Mouse (Mus musculus) neutrophil, adult 65 days (primary cell): ENCODE results near the gene Pip. TPM values are rescaled to one million over a fixed set of nuclear protein-coding genes. Genes with fewer than 3 reads are reported as not detected.

Source experiments
- total RNA-seq: library from RNA; stranded (reverse); gene quantifications from 2 replicates; pipeline ENCODE4 v1.2.4, GENCODE M21; 2023

Pip gene
- total RNA-seq = not detected in 2 replicates

DNA sequence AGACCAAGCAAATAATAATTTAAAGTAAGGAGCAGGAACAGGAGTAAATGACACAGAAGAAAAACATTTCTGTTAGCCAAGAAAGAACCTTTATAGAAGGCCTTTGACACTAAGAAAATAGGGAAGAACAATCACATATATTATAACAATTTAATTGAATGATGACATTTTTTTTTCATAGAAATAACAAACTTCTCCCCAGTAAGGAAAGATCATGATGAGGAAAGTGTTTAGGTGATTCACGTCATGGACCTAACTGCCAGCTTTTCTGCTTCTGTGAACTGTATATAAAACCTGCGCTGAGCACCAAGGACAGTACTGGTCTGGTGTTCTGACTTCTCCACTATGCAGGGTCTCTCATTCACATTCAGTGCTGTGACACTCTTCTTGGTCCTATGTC is at the start of gene Pip:
Gene Pip, plus strand, starts transcription at position 301 of the 400 bp plus-strand sequence.

DNA sequence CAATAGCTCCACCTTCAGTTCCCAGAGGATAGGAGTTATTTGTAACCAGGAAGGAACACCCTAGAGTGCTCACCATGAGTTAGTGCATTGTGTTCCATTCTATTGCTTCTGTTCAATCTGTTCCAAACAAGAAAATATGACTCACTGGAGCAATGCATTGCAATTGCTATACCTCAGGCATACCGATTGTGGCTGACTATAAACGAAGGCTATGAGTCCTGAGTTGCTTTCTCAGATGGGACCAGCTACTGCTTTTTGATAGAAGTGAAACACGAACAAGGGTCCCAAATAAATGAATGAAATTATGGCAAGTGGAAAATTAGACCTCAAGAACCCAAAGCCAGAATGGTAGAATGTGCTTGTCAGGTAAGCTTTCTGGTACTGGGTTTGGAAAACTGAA is 5.4 kb downstream of the Pip start, which contains the start of gene Sval2:
Gene Sval2, plus strand, starts transcription at position 301 of the 400 bp plus-strand sequence.

Other genes with a start within 250 kb of the Pip start
- 1.7 TPM in 1 of 2 replicates, not detected in the other for gene Ephb6, start 242.1 kb upstream of the Pip start, total RNA-seq
- not detected in 2 replicates for gene Trpv6, start 211.1 kb upstream of the Pip start, total RNA-seq
- not detected in 2 replicates for gene Trpv5, start 166.8 kb upstream of the Pip start, total RNA-seq
- not detected in 2 replicates for gene Llcfc1, start 163.1 kb upstream of the Pip start, total RNA-seq
- 4.7 and 7.8 TPM in 2 replicates for gene Kel, start 143.2 kb upstream of the Pip start, total RNA-seq
- not detected in 2 replicates for gene Olfr459, start 72.4 kb upstream of the Pip start, total RNA-seq
- not detected in 2 replicates for gene Sval2, start 5.5 kb downstream of the Pip start, total RNA-seq
- gene Sval1, start 104.1 kb downstream of the Pip start, total RNA-seq = not detected in 2 replicates
- gene Sval3, start 120.6 kb downstream of the Pip start, total RNA-seq = not detected in 2 replicates
- gene Sva, start 190.9 kb downstream of the Pip start, total RNA-seq = not detected in 2 replicates